Mouse (Mus musculus) embryonic facial prominence, embryonic 10.5 days (tissue): ENCODE data around the gene Zc3h4. TPM values are rescaled to one million over a fixed set of nuclear protein-coding genes. Genes with fewer than 3 reads are reported as not detected.
"Not testable (repeated sequence)": the region's sequence is repeated elsewhere in the genome, so short reads cannot be mapped to it uniquely, and the experiment has no call there.

Experiments
- DNase-seq: peaks from one replicate; pipeline ENCODE4 v3.0.0-alpha.2; 2017; ENCODE audit warnings: low spot score
- H3K27ac ChIP-seq: fragments of 300-500 bp; sonication (generic); replicated peaks from 2 replicates; pipeline ENCODE4 v1.5.1; 2016; ENCODE audit warnings: mild to moderate bottlenecking
- H3K27me3 ChIP-seq: fragments of 300-500 bp; sonication (generic); replicated peaks from 2 replicates; pipeline ENCODE4 v1.6.1; 2016; ENCODE audit warnings: low read depth, mild to moderate bottlenecking; ENCODE audit not compliant: poor library complexity, severe bottlenecking
- H3K36me3 ChIP-seq: fragments of 300-500 bp; sonication (generic); replicated peaks from 2 replicates; pipeline ENCODE4 v1.6.1; 2016; ENCODE audit warnings: mild to moderate bottlenecking, moderate library complexity
- H3K4me1 ChIP-seq: fragments of 300-500 bp; sonication (generic); 2 replicates; pipeline ENCODE4 v1.6.1; 2016
- H3K4me3 ChIP-seq: fragments of 300-500 bp; sonication (generic); 2 replicates; pipeline ENCODE4 v1.5.1; 2016; ENCODE audit warnings: mild to moderate bottlenecking, moderate library complexity
- H3K9me3 ChIP-seq: fragments of 300-500 bp; sonication (generic); 2 replicates; pipeline ENCODE4 v1.6.1; 2016; ENCODE audit warnings: mild to moderate bottlenecking
- WGBS: fragments of 180-500 bp; shearing (Covaris S2); methylation state at CpG from one replicate; pipeline ENCODE4 v1.1.7; 2016; 5-methylcytosine and 5-hydroxymethylcytosine counted together
- polyA plus RNA-seq: library from polyadenylated mRNA; unstranded; fragments of >200 nt; fragmentation: Nextera tagmentation; extraction: Ambion mirVana; gene quantifications from 2 replicates; pipeline ENCODE4 v1.2.1, GENCODE M21; 2016

Gene Zc3h4
- polyA plus RNA-seq, 1 experiment from 2014 or later, result 22.2 TPM

GRCm38 (mm10) chr7:16387160-16388041, 13.3 kb upstream of the Zc3h4 start, which contains the start of gene Sae1:
Sae1 (minus strand) TSS chr7:16387806.
- 1% methylated on average over 58 of the region's 58 CpGs for WGBS
- H3K4me3 ChIP-seq, result peak within 1 kb of the TSS; percentile 97
- H3K36me3 ChIP-seq, result peaks cover 35% of the 10 kb centered on the region
- H3K27me3 ChIP-seq, result no peaks in the 10 kb centered on the region
- H3K9me3 ChIP-seq, result no peaks in the 10 kb centered on the region
- H3K4me1 ChIP-seq, result peaks cover 27% of the 10 kb centered on the region
- H3K27ac ChIP-seq, result peak within 1 kb of the TSS; percentile 98
- peak; percentile 98 for DNase-seq

- H3K4me3 ChIP-seq, H3K9me3 ChIP-seq, H3K27ac ChIP-seq, H3K27me3 ChIP-seq, H3K36me3 ChIP-seq, DNase-seq: not testable (repeated sequence)
- H3K4me1 ChIP-seq, result peaks cover 26% of the 10 kb centered on the region
- WGBS, result 87% methylated on average over 2 of the region's 2 CpGs
Measured at GRCm38 (mm10) chr7:16389942-16390341, 10.8 kb upstream of the Zc3h4 start.

GRCm38 (mm10) chr7:16392923-16393322, 7.8 kb upstream of the Zc3h4 start:
- no peak overlapping the region for H3K4me3 ChIP-seq
- WGBS, result 47% methylated on average over 4 of the region's 4 CpGs
- DNase-seq, result no peak
- H3K27ac ChIP-seq, result no peak overlapping the region
- H3K9me3 ChIP-seq, result no peaks in the 10 kb centered on the region
- H3K36me3 ChIP-seq, result no peaks in the 10 kb centered on the region
- peaks cover 4% of the 10 kb centered on the region; the same call in 1 of the 2 replicates for H3K4me1 ChIP-seq
- H3K27me3 ChIP-seq, result no peaks in the 10 kb centered on the region

GRCm38 (mm10) chr7:16395944-16396343, 4.8 kb upstream of the Zc3h4 start:
- no peak for DNase-seq
- Histone ChIP-seq H3K27ac (no peak overlapping the region), H3K9me3 (no peaks in the 10 kb centered on the region), H3K4me3 (no peak overlapping the region), H3K4me1 (peaks cover 7% of the 10 kb centered on the region), H3K36me3 (no peaks in the 10 kb centered on the region), H3K27me3 (no peaks in the 10 kb centered on the region)
- 7% methylated on average over 2 of the region's 2 CpGs for WGBS

- no peak overlapping the region for H3K27ac ChIP-seq
- no peaks in the 10 kb centered on the region for H3K27me3 ChIP-seq
- no peak overlapping the region for H3K4me3 ChIP-seq
- peaks cover 7% of the 10 kb centered on the region for H3K4me1 ChIP-seq
- no peak for DNase-seq
- no peaks in the 10 kb centered on the region for H3K9me3 ChIP-seq
- no peaks in the 10 kb centered on the region for H3K36me3 ChIP-seq
- WGBS, result 80% methylated on average over 4 of the region's 4 CpGs
Measured at GRCm38 (mm10) chr7:16397465-16397864, 3.2 kb upstream of the Zc3h4 start.

- WGBS, result 49% methylated on average over 3 of the region's 3 CpGs
- Histone ChIP-seq H3K4me3 (peak overlapping the region; percentile 97), H3K4me1 (peaks cover 13% of the 10 kb centered on the region), H3K36me3 (0 out of 2 replicates have a peak, but pooled peaks cover 3% of the 10 kb centered on the region), H3K27ac (peak overlapping the region; percentile 100), H3K27me3 (no peaks in the 10 kb centered on the region), H3K9me3 (no peaks in the 10 kb centered on the region)
- no peak for DNase-seq
Measured at GRCm38 (mm10) chr7:16398387-16399050, 2.2 kb upstream of the Zc3h4 start.

- 0 out of 2 replicates have a peak, but pooled peaks cover 3% of the 10 kb centered on the region for H3K36me3 ChIP-seq
- WGBS, result 1% methylated on average over 31 of the region's 31 CpGs
Measured at GRCm38 (mm10) chr7:16399098-16399819, 1.5 kb upstream of the Zc3h4 start.

GRCm38 (mm10) chr7:16399820-16400688, 656 bp upstream of the Zc3h4 start:
- H3K36me3 ChIP-seq, result peaks cover 8% of the 10 kb centered on the region
- no peaks in the 10 kb centered on the region for H3K27me3 ChIP-seq
- H3K4me3 ChIP-seq, result peak overlapping the region; percentile 97
- peak; percentile 100 for DNase-seq
- peak overlapping the region; percentile 100 for H3K27ac ChIP-seq
- H3K9me3 ChIP-seq, result no peaks in the 10 kb centered on the region
- peaks cover 27% of the 10 kb centered on the region for H3K4me1 ChIP-seq
- WGBS, result under 1% methylated on average over 77 of the region's 77 CpGs

More at GRCm38 (mm10) chr7:16399098-16399819, 1.5 kb upstream of the Zc3h4 start:
- H3K4me1 ChIP-seq, result peaks cover 19% of the 10 kb centered on the region
- H3K27ac ChIP-seq, result peak overlapping the region; percentile 100
- H3K9me3 ChIP-seq, result no peaks in the 10 kb centered on the region
- H3K4me3 ChIP-seq, result peak overlapping the region; percentile 97
- DNase-seq, result peak; percentile 94
- H3K27me3 ChIP-seq, result no peaks in the 10 kb centered on the region

GRCm38 (mm10) chr7:16401991-16402431, 1.3 kb downstream of the Zc3h4 start:
- H3K9me3 ChIP-seq, result no peaks in the 10 kb centered on the region
- peak overlapping the region; percentile 100 for H3K27ac ChIP-seq
- no peaks in the 10 kb centered on the region for H3K27me3 ChIP-seq
- peaks cover 40% of the 10 kb centered on the region for H3K4me1 ChIP-seq
- H3K36me3 ChIP-seq, result peaks cover 24% of the 10 kb centered on the region
- peak overlapping the region; percentile 97 for H3K4me3 ChIP-seq
- peak; percentile 49 for DNase-seq
- 0% methylated on average over 17 of the region's 17 CpGs for WGBS

- WGBS, result 3% methylated on average over 9 of the region's 9 CpGs
- Histone ChIP-seq H3K4me1 (peaks cover 40% of the 10 kb centered on the region), H3K27me3 (no peaks in the 10 kb centered on the region), H3K4me3 (peak overlapping the region; percentile 97), H3K27ac (peak overlapping the region; percentile 100), H3K36me3 (peaks cover 29% of the 10 kb centered on the region), H3K9me3 (no peaks in the 10 kb centered on the region)
- DNase-seq, result no peak
Measured at GRCm38 (mm10) chr7:16402449-16402848, 1.7 kb downstream of the Zc3h4 start.
